Mouse (Mus musculus) midbrain, embryonic 14.5 days (tissue): ENCODE results near the gene Sart3. TPM values are rescaled to one million over a fixed set of nuclear protein-coding genes. Genes with fewer than 3 reads are reported as not detected.

Experiments used
- ATAC-seq: fragments of 200-750 bp; cut with Nextera tagmentation; 2 replicates; pipeline ENCODE4 v1.8.0; 2017; ENCODE audit warnings: moderate number of reproducible peaks, moderate library complexity; ENCODE audit not compliant: low FRiP score, low TSS enrichment
- DNase-seq: peaks from one replicate; pipeline ENCODE4 v3.0.0-alpha.2; 2015
- H3K27ac ChIP-seq: fragments of 300-500 bp; sonication (generic); replicated peaks from 2 replicates; pipeline ENCODE4 v1.5.1; 2014; ENCODE audit warnings: mild to moderate bottlenecking, low read depth, low read length, moderate library complexity
- H3K27me3 ChIP-seq: fragments of 300-500 bp; sonication (generic); 2 replicates; pipeline ENCODE4 v1.6.1; 2014; ENCODE audit warnings: low read length, control low read depth, mixed read lengths; ENCODE audit not compliant: control insufficient read depth, insufficient read depth
- H3K36me3 ChIP-seq: fragments of 300-500 bp; sonication (generic); 2 replicates; pipeline ENCODE4 v1.6.1; 2014; ENCODE audit warnings: low read length, control low read depth; ENCODE audit not compliant: control insufficient read depth, insufficient read depth
- H3K4me1 ChIP-seq: fragments of 300-500 bp; sonication (generic); 2 replicates; pipeline ENCODE4 v1.6.1; 2014; ENCODE audit warnings: mild to moderate bottlenecking, antibody characterized with exemption, low read length, control low read depth; ENCODE audit not compliant: control insufficient read depth, insufficient read depth
- H3K4me2 ChIP-seq: fragments of 300-500 bp; sonication (generic); 2 replicates; pipeline ENCODE4 v1.6.1; 2014; ENCODE audit warnings: mild to moderate bottlenecking, low read length, moderate library complexity
- H3K4me3 ChIP-seq: fragments of 300-500 bp; sonication (generic); replicated peaks from 2 replicates; pipeline ENCODE4 v1.5.1; 2014; ENCODE audit warnings: low read depth, low read length
- H3K9ac ChIP-seq: fragments of 300-500 bp; sonication (generic); replicated peaks from 2 replicates; pipeline ENCODE4 v1.6.1; 2014; ENCODE audit warnings: mild to moderate bottlenecking, low read length, moderate library complexity
- H3K9me3 ChIP-seq: fragments of 300-500 bp; sonication (generic); 2 replicates; pipeline ENCODE4 v1.6.1; 2016; ENCODE audit warnings: low read length, control low read depth, mixed read lengths; ENCODE audit not compliant: control insufficient read depth
- WGBS: fragments of 180-500 bp; shearing (Covaris S2); extraction: QIAGEN DNeasy Blood & Tissue Kit; methylation state at CpG from one replicate; pipeline ENCODE4 v1.1.7; 2014; 5-methylcytosine and 5-hydroxymethylcytosine counted together
- polyA plus RNA-seq: library from polyadenylated mRNA; unstranded; fragments of >200 nt; fragmentation: Nextera tagmentation; extraction: Ambion mirVana; gene quantifications from 2 replicates; pipeline ENCODE4 v1.2.1, GENCODE M21; 2014

Gene Sart3
- polyA plus RNA-seq, 1 experiment from 2014 or later, result 40.1 TPM

DNA sequence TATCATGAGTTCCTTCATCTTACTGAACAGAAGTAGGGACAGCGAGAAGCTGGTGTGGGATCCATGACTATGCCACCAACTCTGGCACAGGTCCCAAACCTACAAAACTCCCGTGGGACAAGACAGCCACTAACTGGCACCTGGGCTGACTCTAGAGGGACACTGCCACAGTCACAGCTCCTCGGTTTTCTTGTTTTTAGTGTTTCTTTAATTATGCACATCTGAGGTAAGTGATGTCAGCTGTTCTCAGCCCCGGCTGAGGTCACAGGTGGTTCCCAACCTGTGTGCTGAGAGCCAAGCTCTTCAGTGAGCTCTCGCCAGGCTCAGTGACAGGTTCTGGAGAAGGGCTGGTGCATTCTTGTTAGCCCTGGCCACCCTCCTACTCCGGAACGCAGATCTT, 7.9 kb downstream of the Sart3 start:
- H3K4me1 ChIP-seq, result no peaks in the 10 kb centered on the region
- 96% methylated on average over 7 of the region's 7 CpGs for WGBS
- H3K27ac ChIP-seq, result no peak overlapping the region
- H3K4me3 ChIP-seq, result no peak overlapping the region
- no peaks in the 10 kb centered on the region for H3K27me3 ChIP-seq
- no peak for ATAC-seq
- no peak overlapping the region for H3K9ac ChIP-seq
- H3K36me3 ChIP-seq, result peaks cover 67% of the 10 kb centered on the region
- DNase-seq, result no peak
- no peak overlapping the region for H3K4me2 ChIP-seq
- H3K9me3 ChIP-seq, result no peaks in the 10 kb centered on the region

DNA sequence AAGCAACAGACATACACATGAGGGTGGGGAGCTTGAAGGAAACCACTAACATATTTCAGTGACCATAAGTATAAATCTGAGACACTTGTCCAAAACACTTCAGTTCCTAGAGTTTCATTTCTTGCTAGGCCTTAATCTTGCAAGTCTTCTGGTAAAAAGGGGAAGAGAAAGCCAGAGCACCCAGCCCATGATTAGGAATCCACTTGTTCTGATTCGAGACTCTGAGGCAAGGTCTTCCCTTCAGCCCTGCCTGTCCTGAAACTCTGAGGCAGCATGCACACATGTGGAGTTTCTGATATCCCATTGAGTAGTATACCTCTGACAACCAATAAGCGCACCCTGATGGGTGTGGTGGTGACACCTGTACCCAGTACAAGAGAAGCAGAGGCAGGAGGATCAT, 10.7 kb downstream of the Sart3 start:
- no peak for ATAC-seq
- Histone ChIP-seq H3K27ac (no peak overlapping the region), H3K27me3 (no peaks in the 10 kb centered on the region), H3K36me3 (peaks cover 83% of the 10 kb centered on the region), H3K4me1 (no peaks in the 10 kb centered on the region), H3K4me3 (no peak overlapping the region), H3K9me3 (no peaks in the 10 kb centered on the region), H3K9ac (no peak overlapping the region), H3K4me2 (no peak overlapping the region)
- no peak for DNase-seq
- 90% methylated on average over 2 of the region's 2 CpGs for WGBS

DNA sequence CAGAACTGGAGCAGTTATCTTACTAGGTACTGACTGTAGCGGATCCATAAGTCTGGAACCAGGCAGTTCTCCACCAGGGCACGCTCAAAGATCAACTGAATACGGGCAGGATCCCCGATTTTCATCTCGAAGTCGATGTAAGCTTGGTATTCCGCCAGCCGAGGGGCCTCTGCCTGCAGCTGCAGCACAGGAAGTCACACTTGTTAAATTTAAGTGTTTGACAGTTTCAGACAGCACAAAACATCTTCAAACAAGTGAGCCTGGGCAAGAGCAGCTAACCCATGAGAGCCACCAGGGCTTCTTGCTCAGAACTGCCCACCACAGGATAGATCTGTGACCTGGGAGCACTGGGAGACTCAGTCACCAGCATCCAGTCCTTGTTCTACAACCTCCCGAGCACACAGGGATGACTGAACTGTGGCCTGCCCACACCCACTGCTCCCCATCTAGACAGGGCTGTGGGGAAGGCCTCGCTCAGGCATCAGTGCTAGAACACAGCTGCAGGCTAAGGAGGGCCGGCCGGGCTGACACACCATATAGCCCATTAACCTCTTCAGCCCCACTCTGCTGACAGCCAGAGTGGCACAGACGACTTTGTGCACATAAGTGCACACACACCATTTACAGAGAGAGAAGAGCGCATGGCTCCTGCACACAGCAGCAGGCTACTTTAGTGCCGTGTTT, 16.8 kb downstream of the Sart3 start:
- Histone ChIP-seq H3K4me1 (no peaks in the 10 kb centered on the region), H3K27me3 (no peaks in the 10 kb centered on the region), H3K4me2 (no peak overlapping the region), H3K27ac (no peak overlapping the region), H3K9me3 (no peaks in the 10 kb centered on the region), H3K9ac (no peak overlapping the region), H3K36me3 (peaks cover 100% of the 10 kb centered on the region), H3K4me3 (no peak overlapping the region)
- no peak for DNase-seq
- WGBS, result 93% methylated on average over 15 of the region's 15 CpGs
- no peak for ATAC-seq

DNA sequence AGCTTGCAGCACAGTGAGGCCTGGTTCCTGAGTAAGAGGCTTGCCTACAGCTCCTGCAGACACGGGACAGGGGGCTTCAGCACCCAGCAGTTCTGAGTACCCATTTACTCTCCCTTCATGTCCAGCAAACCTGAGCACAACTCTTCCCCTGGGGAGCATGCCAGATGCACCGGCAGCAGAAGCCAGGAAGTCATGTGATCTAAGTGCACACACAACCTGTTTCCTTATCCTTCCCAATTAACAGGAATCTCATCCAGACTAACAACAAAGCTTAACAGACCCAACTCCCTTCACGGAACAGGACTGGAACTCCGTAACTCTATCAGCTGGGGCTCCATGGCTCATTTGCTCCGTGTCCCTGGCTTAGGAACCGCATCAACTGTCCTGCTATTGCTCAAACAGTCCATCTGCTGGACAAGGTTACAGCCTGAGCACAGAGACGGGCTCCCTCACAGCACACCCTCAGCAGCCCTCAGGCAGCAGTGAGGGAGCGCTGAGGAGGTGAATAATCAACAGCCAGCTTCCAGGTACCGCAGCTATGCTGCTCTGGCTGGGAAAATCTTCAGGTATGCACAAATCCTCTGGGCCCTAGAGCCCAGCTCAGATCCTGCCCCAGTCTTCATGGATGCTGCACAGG, 20.7 kb downstream of the Sart3 start:
- 93% methylated on average over 9 of the region's 9 CpGs for WGBS
- Histone ChIP-seq H3K27me3 (no peaks in the 10 kb centered on the region), H3K4me2 (no peak overlapping the region)

DNA sequence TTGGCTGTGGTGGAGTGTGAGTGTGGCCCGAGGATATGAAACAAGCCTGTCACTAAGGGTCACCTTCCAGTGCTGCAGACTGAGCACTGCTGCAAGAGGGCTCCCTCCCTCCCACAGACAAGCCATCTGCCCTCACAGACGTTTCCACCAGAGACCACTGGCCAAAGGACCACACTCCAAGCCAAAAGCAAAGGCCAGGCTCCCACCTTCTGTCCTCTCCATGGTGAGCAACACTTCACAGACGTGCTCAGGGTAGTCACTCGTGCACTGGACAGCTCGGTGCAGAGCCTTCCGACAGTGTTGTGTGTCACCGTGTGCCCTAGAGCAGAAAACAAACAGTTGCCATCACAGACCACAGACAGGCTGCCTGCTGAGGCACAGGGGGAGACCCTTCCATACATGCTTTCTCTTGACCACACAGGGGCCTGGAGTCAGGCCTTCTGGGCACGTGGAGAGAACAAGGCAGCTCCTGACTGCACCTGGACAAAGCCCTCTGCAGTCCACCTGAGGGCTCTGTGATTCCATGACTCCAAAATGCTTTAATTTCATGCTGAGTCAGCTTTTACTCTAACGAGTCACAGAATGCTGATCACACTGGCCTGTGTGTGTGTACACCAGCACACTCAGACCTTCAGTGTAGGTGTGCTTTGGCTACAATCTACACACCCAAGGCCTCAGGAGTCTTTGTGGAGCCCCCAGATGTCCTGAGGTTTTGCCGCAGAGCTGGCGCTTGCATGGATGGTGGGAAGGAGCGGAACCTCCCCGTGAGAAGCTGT, 23.6 kb downstream of the Sart3 start:
- H3K4me1 ChIP-seq, result no peaks in the 10 kb centered on the region
- no peak for DNase-seq
- H3K9ac ChIP-seq, result no peak overlapping the region
- peaks cover 100% of the 10 kb centered on the region for H3K36me3 ChIP-seq
- H3K4me2 ChIP-seq, result no peak overlapping the region
- ATAC-seq, result no peak
- H3K4me3 ChIP-seq, result no peak overlapping the region
- H3K9me3 ChIP-seq, result no peaks in the 10 kb centered on the region
- WGBS, result 93% methylated on average over 13 of the region's 13 CpGs
- H3K27ac ChIP-seq, result no peak overlapping the region
- no peaks in the 10 kb centered on the region for H3K27me3 ChIP-seq

More for the DNA sequence above, 20.7 kb downstream of the Sart3 start:
- H3K27ac ChIP-seq, result no peak overlapping the region
- no peaks in the 10 kb centered on the region for H3K4me1 ChIP-seq
- ATAC-seq (no peak), DNase-seq (no peak)
- H3K9ac ChIP-seq, result no peak overlapping the region
- H3K36me3 ChIP-seq, result peaks cover 100% of the 10 kb centered on the region
- H3K9me3 ChIP-seq, result no peaks in the 10 kb centered on the region
- no peak overlapping the region for H3K4me3 ChIP-seq

DNA sequence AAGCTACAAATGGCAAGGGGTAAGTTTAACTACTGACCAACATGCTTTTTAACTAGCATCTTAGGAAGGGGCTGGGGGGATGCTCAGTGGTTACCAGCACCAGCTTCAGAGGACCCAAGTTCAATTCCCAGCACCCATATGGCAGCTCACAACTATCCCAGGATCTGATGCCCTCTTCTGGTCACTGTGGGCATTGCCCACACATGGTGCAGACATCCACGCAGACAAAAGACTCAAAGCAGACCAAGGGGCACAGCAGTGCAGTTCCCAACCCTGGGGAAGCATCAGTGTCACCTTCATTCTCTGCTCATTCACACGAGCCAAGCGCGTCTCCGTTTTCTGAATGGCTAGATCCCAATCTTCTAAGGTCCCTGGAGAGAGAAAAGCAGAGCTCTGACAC, 24.7 kb downstream of the Sart3 start:
- WGBS, result 94% methylated on average over 5 of the region's 5 CpGs
- H3K27ac ChIP-seq, result no peak overlapping the region
- no peaks in the 10 kb centered on the region for H3K4me1 ChIP-seq
- no peaks in the 10 kb centered on the region for H3K27me3 ChIP-seq
- H3K4me3 ChIP-seq, result no peak overlapping the region
- H3K4me2 ChIP-seq, result no peak overlapping the region
- ATAC-seq (no peak), DNase-seq (no peak)
- no peaks in the 10 kb centered on the region for H3K9me3 ChIP-seq
- no peak overlapping the region for H3K9ac ChIP-seq
- peaks cover 100% of the 10 kb centered on the region for H3K36me3 ChIP-seq

DNA sequence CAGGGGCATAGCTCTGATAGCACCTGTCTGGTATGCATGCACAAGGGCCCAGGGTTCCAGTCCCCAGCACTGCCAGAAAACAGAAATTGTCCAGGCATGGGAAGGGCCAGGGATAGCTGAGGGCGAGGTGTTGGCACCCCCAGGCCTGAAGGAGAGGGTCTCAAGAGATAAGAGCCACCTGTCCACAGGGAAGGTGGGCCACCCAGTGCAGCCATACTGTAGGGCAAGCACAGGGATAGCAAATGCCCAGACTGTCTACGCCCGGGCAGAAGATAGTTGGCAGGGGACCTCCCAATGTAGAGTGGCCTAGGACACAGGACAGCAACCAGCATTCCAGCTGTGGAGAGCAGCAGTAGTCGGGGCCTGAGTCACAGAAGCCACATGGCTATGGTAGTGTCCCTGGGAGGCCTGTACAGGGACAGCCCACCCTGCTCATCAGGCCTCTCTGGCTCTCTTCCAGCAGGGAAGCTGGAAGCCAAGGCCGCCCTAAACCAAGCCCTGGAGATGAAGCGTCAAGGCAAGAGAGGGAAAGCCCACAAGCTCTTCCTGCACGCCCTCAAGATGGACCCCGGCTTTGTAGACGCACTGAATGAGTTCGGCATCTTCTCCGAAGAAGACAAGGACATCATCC, 34.6 kb downstream of the Sart3 start:
- no peak for DNase-seq
- Histone ChIP-seq H3K4me1 (peaks cover 13% of the 10 kb centered on the region), H3K9ac (no peak overlapping the region), H3K4me2 (no peak overlapping the region), H3K9me3 (no peaks in the 10 kb centered on the region), H3K27me3 (no peaks in the 10 kb centered on the region), H3K27ac (no peak overlapping the region), H3K4me3 (no peak overlapping the region), H3K36me3 (peaks cover 49% of the 10 kb centered on the region)
- WGBS, result 91% methylated on average over 11 of the region's 11 CpGs
- no peak for ATAC-seq

DNA sequence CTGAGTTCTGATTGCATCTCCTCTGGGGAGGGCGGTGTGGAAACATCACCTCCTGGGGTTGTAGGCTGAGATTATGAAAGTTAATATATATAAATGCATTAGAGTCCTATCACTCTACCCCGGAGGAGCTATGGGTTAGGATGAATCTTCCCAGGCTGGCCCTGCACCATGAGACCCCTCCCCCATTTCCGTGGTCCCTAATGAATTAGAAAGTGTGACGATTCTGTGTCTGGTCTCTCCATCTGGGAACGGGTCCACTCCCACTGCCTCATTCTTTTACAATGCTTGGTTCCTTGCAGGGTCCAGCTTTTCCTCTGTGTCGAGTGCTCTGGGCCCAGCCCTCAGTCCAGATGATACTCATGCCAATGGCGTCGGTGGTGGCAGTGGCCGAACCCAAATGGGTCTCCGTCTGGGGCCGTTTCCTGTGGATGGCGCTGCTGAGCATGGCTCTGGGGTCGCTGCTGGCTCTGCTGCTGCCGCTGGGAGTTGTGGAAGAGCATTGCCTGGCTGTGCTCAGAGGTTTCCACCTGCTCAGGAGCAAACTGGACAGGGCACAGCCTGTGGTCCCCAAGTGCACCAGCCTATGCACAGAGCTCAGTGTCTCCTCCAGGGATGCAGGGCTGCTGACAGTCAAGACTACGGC, 35.7 kb downstream of the Sart3 start:
- Histone ChIP-seq H3K27ac (peak overlapping the region; percentile 98), H3K4me3 (peak overlapping the region; percentile 57), H3K9ac (peak overlapping the region; percentile 68), H3K9me3 (no peaks in the 10 kb centered on the region), H3K4me1 (peaks cover 13% of the 10 kb centered on the region), H3K36me3 (peaks cover 38% of the 10 kb centered on the region), H3K4me2 (peak overlapping the region; percentile 67), H3K27me3 (no peaks in the 10 kb centered on the region)
- DNase-seq (no peak), ATAC-seq (no peak)
- WGBS, result 38% methylated on average over 15 of the region's 15 CpGs
